Mouse (Mus musculus): ENCODE results near the gene Ptprm.

DNA sequence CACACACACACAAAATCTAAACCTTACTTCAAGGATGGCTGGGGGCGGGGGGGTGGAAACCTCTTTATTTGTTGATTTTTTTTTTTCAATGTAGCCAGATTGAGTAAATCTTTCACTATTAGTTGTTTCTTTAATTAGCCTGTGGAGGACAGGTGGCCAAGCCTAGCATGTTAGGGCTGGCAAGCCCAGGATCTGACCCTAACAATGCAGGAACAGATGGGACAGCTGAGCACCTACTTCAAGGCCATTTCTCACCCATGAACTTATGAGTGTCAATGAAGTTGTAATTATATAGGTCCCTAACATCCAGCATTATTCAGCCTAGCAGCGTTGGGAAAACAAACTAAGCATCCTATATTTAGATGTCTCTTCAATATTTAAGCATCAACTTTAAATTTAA is 248.1 kb downstream of the Ptprm start:
- TF ChIP-seq CTCF (IDR thresholded peaks at IDR 0.05; ENCODE audit: borderline replicate concordance, insufficient read depth, low read length) (no peak), POLR2A (IDR thresholded peaks at IDR 0.05; ENCODE audit: low read depth, low read length) (no peak)

Measured in embryonic fibroblast, embryonic 13.5 days (primary cell).